Mouse (Mus musculus): ENCODE results near the gene Wwc2.

Wwc2 gene

GRCm38 (mm10) chr8:47939933-47940870 is 50.5 kb downstream of the Wwc2 start:
- no peak for DNase-seq (ENCODE audit: low read depth, low spot score)

- DNase-seq (ENCODE audit: low read depth, low spot score) = no peak
Observed at GRCm38 (mm10) chr8:47939217-47939616, 51.5 kb downstream of the Wwc2 start.

- DNase-seq (ENCODE audit: low read depth, low spot score) = no peak
Observed at GRCm38 (mm10) chr8:47936386-47936785, 54.3 kb downstream of the Wwc2 start.

GRCm38 (mm10) chr8:47935461-47935860 is 55.3 kb downstream of the Wwc2 start:
- DNase-seq (ENCODE audit: low read depth, low spot score) = no peak

- DNase-seq (ENCODE audit: low read depth, low spot score) = no peak
Observed at GRCm38 (mm10) chr8:47933087-47933486, 57.6 kb downstream of the Wwc2 start.

GRCm38 (mm10) chr8:47932028-47932790 is 58.5 kb downstream of the Wwc2 start:
- DNase-seq (ENCODE audit: low read depth, low spot score) = no peak

GRCm38 (mm10) chr8:47931371-47931770 is 59.4 kb downstream of the Wwc2 start:
- DNase-seq (ENCODE audit: low read depth, low spot score) = no peak

- DNase-seq (ENCODE audit: low read depth, low spot score) = no peak
Observed at GRCm38 (mm10) chr8:47929615-47930014, 61.1 kb downstream of the Wwc2 start.

GRCm38 (mm10) chr8:47928604-47929185 is 62.0 kb downstream of the Wwc2 start:
- DNase-seq (ENCODE audit: low read depth, low spot score) = no peak

- no peak for DNase-seq (ENCODE audit: low read depth, low spot score)
Observed at GRCm38 (mm10) chr8:47924921-47925320, 65.8 kb downstream of the Wwc2 start.

GRCm38 (mm10) chr8:47922816-47923215 is 67.9 kb downstream of the Wwc2 start:
- no peak for DNase-seq (ENCODE audit: low read depth, low spot score)

GRCm38 (mm10) chr8:47922011-47922410 is 68.7 kb downstream of the Wwc2 start:
- no peak for DNase-seq (ENCODE audit: low read depth, low spot score)

- no peak for DNase-seq (ENCODE audit: low read depth, low spot score)
Observed at GRCm38 (mm10) chr8:47920575-47921144, 70.1 kb downstream of the Wwc2 start.

GRCm38 (mm10) chr8:47917060-47918035 is 73.4 kb downstream of the Wwc2 start:
- no peak for DNase-seq (ENCODE audit: low read depth, low spot score)

- no peak for DNase-seq (ENCODE audit: low read depth, low spot score)
Observed at GRCm38 (mm10) chr8:47915521-47915920, 75.2 kb downstream of the Wwc2 start.

- no peak for DNase-seq (ENCODE audit: low read depth, low spot score)
Observed at GRCm38 (mm10) chr8:47914946-47915345, 75.8 kb downstream of the Wwc2 start.

GRCm38 (mm10) chr8:47914161-47914560 is 76.6 kb downstream of the Wwc2 start:
- DNase-seq (ENCODE audit: low read depth, low spot score) = no peak

- DNase-seq (ENCODE audit: low read depth, low spot score) = no peak
Observed at GRCm38 (mm10) chr8:47913621-47914020, 77.1 kb downstream of the Wwc2 start.

GRCm38 (mm10) chr8:47909681-47910080 is 81.0 kb downstream of the Wwc2 start:
- DNase-seq (ENCODE audit: low read depth, low spot score) = no peak

GRCm38 (mm10) chr8:47907056-47907455 is 83.7 kb downstream of the Wwc2 start:
- no peak for DNase-seq (ENCODE audit: low read depth, low spot score)

- DNase-seq (ENCODE audit: low read depth, low spot score) = no peak
Observed at GRCm38 (mm10) chr8:47906142-47906541, 84.6 kb downstream of the Wwc2 start.
